Mouse (Mus musculus): ENCODE results near the gene Cux2.

DNA sequence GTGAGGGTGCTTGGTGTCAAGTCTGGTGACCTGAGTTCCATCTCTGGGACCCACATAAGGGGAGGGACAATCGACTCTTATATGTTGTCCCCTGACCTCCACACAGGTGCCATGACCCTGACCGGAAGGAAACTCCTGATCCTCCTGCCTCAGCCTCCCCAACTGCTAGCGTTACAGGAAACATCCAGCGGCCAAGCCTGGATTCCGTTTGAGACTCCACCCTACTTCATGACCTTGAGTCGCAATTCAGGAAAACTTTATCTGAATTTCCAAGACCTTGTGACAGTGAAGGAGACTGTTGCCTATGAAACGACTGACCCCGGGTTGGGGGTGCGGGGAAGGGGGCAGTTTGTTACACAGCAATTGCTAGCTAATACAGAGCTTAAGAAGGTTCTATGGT lies 208.4 kb downstream of the Cux2 start:
- no peak for TF ChIP-seq CTCF (IDR thresholded peaks at IDR 0.05)
- no peak for TF ChIP-seq EP300 (IDR thresholded peaks at IDR 0.05)
